Mouse (Mus musculus): ENCODE measurements at regions not wholly inside any gene's neighbourhood (a gene's known extent, or its start where the extent isn't known, plus 50 kb on each side); places are given as distances from the start of the nearest gene placed in this dataset.
A peak's percentile ranks its signal among the peaks of the same experiment; 100 is the strongest.

- no peak for DNase-seq
Observed at GRCm38 (mm10) chr15:62171167-62171566, 1248.4 kb upstream of the A1bg start.

- DNase-seq, result no peak
Observed at GRCm38 (mm10) chr15:62170337-62170736, 1247.5 kb upstream of the A1bg start.

GRCm38 (mm10) chr15:62169591-62170019 lies 1246.8 kb upstream of the A1bg start:
- no peak for DNase-seq

- DNase-seq, result no peak
Observed at GRCm38 (mm10) chr15:62168958-62169590, 1246.3 kb upstream of the A1bg start.

- no peak for DNase-seq
Observed at GRCm38 (mm10) chr15:62168522-62168921, 1245.7 kb upstream of the A1bg start.

GRCm38 (mm10) chr15:62166786-62167185 lies 1244.0 kb upstream of the A1bg start:
- no peak for DNase-seq

- DNase-seq, result no peak
Observed at GRCm38 (mm10) chr15:62165826-62166500, 1243.2 kb upstream of the A1bg start.

- peak; percentile 16 for DNase-seq
Observed at GRCm38 (mm10) chr15:62164766-62165410, 1242.1 kb upstream of the A1bg start.

GRCm38 (mm10) chr15:62163203-62163602 lies 1240.4 kb upstream of the A1bg start:
- no peak for DNase-seq

GRCm38 (mm10) chr15:62162648-62163194 lies 1239.9 kb upstream of the A1bg start:
- DNase-seq, result no peak

GRCm38 (mm10) chr15:62161975-62162647 lies 1239.3 kb upstream of the A1bg start:
- DNase-seq, result peak; percentile 87

- peak; percentile 70 for DNase-seq
Observed at GRCm38 (mm10) chr15:62161061-62161460, 1238.2 kb upstream of the A1bg start.

GRCm38 (mm10) chr15:62158875-62159675 lies 1236.3 kb upstream of the A1bg start:
- no peak for DNase-seq

GRCm38 (mm10) chr15:62157200-62158033 lies 1234.6 kb upstream of the A1bg start:
- no peak for DNase-seq

GRCm38 (mm10) chr15:62153222-62153621 lies 1230.4 kb upstream of the A1bg start:
- DNase-seq, result no peak

- DNase-seq, result no peak
Observed at GRCm38 (mm10) chr15:62152133-62152532, 1229.3 kb upstream of the A1bg start.

GRCm38 (mm10) chr15:62151690-62152089 lies 1228.9 kb upstream of the A1bg start:
- no peak for DNase-seq

- no peak for DNase-seq
Observed at GRCm38 (mm10) chr15:62150296-62150695, 1227.5 kb upstream of the A1bg start.

- DNase-seq, result no peak
Observed at GRCm38 (mm10) chr15:62148680-62149237, 1225.9 kb upstream of the A1bg start.

GRCm38 (mm10) chr15:62147343-62147953 lies 1224.6 kb upstream of the A1bg start:
- DNase-seq, result no peak

All from kidney, adult 11 months (tissue).